Mouse (Mus musculus): ENCODE data around the gene Arpc5.
A peak's percentile ranks its signal among the peaks of the same experiment; 100 is the strongest.
"Not testable (repeated sequence)": the region's sequence is repeated elsewhere in the genome, so short reads cannot be mapped to it uniquely, and the experiment has no call there.

The Arpc5 gene

DNA sequence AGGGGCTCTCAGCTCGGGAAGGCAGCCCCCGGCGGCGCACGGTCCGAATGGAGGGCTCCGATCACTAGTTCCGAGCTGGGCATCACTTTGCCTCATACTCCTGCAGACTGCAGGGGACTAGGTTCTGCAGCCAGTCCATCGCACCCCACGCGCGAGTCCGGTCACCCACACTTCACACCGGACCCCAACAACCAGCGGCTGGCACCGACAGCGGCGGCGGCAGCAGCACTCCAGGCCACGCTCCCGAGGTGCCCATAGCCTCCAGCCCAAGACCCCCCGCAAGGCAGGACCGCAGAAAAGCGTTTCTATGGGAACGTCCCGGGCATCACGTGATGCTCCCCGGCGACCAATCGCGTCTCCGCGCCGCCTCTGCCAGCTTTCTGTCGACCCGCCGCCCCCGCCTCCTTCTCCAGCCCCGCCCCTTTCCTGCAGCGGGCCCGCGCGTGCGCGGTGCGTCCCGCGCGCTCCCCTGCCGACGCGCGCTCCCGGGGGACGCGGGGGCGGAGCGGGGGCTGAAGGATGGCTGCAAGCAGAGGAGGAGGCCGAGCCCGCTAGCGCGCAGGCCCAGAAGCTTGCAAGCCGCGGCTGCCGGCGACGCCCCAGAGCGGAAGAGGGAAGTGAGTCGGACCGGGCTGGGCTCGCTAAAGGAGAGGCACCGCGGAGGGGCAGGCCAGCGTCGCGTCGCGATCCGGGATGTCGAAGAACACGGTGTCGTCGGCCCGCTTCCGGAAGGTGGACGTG is at the start of gene Arpc5, which contains the start of gene Rgl1:
TSS of gene Arpc5 (plus strand) at position 511 of the 741 bp plus-strand sequence.
TSS of gene Rgl1 (minus strand) at position 320 of the 741 bp plus-strand sequence.
- peak; percentile 98 for DNase-seq (ENCODE audit: low read depth, low spot score)

DNA sequence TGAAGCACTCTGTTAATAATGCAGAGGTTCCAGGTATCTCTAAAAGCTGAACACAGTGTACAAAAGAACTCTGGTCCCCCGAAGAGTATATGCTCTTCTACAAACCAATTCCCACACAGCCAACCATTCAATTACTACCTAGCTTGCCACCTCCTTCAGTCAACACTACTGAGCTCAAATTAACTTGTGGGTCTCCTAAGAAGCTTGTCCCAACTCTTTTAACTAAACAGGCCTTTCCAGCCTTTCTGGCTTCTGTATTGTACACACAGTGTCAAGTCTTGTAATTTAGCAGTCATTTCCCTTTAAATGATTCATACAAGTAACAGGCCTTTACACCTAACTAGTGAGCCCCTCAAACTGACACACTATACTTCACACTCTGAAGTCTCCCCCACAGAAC is 49.0 kb upstream of the Arpc5 start:
- no peak for DNase-seq (ENCODE audit: low read depth, low spot score)

DNA sequence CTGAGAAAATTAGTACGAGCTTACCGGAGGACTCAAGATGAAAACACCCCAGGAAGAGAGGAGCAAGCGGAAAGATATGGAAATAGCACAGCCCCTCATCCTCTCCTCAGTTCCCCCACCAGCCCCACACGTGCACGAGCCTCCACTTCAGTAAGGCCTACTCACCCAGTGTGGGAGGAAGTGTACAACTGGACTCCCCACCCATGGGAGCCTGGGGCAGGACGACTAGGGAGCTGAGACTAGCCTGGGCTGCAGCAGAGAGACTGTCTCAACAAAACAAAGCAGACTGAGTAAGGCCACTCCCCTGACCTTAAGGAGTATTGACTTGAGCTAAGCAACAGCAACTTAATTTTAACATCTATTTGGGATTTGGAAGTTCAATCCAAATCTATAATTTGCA is 48.1 kb upstream of the Arpc5 start:
- DNase-seq (ENCODE audit: low read depth, low spot score), result no peak

DNA sequence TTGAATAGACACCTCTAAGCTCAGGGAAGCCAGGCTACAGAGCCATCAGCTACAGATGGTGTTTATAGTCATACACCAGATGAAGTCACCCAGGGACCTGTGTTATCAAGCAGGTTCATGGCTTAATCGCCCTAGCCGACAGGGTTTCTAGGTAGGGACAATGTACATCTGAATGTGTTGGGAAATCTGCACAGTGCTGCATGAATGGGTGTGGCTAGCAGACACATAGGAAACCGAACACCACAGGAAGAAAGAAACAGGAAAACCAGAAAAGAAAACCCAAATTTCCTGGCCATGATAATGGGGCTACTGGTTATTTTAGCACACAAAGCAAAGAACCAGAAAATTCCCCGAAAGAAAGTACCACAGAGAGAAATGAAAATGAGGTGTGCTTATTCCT is 45.4 kb upstream of the Arpc5 start:
- peak; percentile 15 for DNase-seq (ENCODE audit: low read depth, low spot score)

DNA sequence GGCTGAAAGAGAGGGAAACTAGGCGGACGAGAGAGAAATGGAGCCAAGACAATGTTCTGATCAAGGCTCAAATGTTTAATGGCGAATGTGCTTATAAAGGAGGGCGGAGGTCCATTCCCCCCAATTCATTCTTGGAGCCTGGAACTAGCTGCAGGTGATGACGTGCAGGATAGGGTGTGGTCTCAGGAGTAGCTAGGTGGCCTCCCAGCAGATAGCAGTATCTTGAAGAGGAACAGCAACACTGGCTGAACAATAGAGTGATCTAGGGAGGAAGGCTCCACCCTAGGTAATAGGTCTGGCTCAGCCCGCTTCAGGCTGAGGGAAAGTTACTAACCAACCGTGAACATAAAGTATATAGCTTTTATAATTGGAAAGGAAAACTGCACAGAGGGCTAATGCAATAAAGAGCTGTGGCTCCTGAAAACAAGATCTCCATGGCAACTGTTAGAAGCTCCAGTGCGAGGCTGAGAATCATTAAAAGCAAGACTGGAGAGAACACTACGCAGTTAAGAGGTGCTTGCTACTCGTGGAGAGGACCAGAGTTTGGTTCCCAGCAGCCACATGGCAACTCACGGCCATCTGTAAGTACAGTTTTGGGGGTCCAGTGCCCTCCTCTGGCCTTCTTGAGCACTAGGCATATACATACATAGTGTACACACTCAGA is 44.7 kb upstream of the Arpc5 start:
- DNase-seq (ENCODE audit: low read depth, low spot score), result peak; percentile 62

DNA sequence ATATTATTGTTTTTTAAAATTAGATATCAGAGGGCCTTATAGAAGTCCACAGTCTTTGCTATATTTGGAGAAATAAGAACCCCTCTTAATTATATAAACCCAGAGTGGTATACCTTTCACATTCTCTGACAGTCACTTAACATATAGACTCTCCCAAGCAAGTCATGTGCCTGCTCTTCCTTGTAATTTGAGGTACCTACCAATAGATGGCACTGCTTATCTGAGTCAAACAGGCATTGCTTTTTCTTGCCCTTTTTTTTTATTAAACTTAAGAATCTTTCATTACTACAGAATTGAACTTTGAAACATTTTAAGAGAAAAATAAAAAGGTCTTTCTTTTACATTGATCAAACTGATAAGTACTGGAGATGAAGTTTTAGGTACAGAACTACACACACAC is 42.1 kb upstream of the Arpc5 start:
- DNase-seq (ENCODE audit: low read depth, low spot score), result peak; percentile 60

DNA sequence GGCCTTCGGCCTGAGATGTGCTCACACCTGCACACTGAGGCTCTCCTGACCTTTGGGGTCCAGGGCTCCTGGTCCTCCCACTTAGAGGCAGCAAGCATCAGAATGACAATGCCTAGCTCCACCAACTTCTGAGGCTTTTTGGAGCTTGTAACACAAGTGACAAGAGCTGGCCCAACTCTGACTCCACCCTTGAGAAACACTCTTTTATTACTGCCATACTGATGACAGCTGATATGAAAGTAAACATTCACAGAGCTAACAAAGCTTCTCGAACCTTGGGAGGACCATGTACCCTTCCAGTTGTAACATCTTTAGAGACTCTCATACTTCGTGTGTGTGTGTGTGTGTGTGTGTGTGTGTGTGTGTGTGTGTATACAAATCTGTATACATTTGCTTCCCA is 40.2 kb upstream of the Arpc5 start:
- no peak for DNase-seq (ENCODE audit: low read depth, low spot score)

DNA sequence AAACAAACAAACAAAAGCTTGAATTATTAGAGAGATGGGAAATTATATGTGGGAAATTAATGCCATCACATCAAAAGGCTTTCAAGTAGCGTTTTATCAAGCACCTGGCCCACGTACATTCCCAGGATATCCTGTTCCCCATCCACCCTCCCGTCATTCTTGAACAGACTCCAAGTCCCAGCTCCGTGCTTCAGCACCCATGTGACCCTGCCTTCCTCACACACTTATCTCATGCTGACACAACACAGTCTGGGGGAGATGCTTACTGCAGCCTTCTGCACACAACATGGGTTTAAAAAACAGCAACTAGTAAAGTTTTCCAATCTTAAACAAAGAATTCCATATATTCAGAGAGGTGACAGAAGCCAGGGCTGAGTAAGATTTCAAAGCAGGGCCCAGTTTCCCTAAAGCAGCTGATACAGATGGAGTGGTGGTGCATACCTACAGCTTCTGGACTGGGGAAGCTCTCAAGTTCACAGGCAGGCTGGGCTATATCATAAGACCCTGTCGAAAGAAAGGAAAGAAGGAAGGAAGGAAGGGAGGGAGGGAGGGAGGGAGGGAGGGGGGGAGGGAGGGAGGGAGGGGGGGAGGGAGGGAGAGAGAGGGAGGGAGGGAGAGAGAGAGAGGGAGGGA is 38.6 kb upstream of the Arpc5 start:
- no peak for DNase-seq (ENCODE audit: low read depth, low spot score)

DNA sequence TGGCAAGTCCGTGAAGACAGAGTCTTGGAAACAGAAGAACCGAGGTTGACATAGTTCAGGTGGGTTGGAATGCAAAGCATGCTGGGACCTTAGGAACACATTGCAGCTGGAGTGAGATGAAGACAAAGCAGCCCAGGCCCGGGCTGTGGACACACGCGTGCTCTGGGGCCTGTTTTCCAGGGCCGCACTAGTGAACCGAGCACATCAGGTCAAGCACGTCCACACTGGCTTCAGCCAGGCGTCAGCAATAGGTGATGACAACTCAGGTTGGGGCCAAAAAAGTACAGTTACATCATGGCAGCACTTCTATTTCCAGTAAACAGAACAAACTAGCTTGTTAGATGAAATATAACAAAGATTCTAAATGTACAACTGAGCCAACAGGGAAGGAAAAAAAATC is 27.5 kb upstream of the Arpc5 start:
- no peak for DNase-seq (ENCODE audit: low read depth, low spot score)

DNA sequence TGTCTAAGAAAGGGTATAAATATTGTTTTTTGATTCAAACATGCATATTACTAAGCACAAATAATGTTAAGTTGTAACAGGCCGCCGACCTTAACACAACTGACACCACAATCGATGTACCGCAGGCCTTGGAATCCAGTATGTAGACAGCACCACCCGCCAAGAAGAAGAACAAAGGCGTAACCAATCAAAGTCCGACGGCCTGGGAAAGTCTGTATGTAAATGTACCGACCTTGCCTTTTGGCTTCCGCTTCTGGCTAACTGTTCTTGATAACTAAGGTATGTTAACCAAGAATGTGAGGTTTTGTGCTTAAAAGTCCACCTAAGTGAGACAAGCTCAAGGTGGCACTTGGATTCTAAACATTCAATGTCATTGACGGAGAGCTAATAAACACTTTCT is 27.0 kb upstream of the Arpc5 start:
- DNase-seq (ENCODE audit: low read depth, low spot score), result peak; percentile 45

DNA sequence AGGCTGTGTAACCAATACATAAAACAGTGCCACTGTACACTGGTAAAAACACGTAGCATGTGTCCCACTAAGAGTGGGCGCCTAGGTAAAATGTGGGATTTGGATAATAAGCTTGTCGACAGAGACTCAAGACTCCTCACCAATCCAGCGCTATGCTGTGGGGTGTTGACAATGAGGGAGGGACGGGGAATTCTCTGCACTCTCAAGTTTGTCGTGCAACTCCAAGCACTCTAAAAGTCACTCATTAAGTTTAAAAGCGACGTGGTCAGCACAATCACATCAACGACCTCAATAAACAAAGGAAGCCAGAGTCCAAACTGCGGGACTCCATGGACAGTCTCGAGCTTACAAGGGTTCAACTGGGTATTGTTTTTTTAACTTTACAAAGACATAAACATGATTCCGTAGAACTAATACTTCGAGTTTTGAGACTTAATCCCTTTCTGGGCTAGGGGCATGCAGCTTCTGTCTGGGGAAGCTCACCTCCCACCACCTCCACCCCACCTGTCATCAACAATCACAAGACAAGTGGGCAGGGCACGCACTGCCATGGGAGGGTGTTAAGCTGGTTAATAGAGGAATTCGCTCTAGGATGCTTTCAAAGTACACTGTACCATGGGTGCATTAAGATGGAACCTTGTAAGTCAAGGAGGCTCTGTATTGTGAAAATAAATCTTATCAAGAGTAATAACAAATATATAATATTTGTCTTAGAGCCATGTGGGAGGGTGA is 23.1 kb upstream of the Arpc5 start:
- DNase-seq (ENCODE audit: low read depth, low spot score), result no peak

DNA sequence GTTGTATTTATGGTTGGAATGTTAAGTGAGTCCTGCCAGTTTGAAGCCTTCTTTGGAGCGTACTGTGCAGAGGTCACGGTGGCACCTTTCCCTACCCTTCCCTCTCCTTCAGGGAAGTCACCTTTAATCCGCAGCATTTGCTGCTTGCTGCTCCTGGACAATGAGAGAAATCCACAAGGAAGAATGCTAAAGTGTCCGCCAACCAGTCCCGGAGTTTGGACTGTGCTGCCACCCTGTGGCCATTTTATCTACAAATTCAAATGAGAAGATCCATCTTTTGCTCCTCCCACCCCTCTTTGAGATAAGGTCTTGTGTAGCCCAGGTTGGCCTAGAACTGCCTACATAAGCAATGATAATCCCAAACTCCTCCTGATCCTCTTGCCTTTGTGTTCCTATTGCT is 19.9 kb upstream of the Arpc5 start:
- peak; percentile 90 for DNase-seq (ENCODE audit: low read depth, low spot score)

DNA sequence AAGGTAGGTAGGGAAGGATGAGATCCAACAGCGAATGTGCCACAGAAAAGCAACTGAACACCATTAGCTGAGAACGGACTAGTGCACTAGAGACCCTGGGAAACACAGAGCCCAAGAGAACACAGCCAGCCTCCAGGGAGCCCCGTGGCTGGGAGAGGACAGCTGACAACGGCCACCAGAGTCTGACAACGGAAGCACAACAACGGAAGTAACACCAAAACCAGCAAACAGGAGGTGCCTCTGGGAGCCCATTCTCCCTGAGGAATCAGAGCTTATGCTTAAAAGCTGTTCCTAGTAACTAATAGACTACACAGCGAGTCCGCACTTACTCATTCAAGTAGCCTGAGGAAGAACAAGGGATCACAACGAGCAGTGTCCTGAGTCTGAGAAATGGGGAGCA is 17.1 kb upstream of the Arpc5 start:
- DNase-seq (ENCODE audit: low read depth, low spot score), result no peak

DNA sequence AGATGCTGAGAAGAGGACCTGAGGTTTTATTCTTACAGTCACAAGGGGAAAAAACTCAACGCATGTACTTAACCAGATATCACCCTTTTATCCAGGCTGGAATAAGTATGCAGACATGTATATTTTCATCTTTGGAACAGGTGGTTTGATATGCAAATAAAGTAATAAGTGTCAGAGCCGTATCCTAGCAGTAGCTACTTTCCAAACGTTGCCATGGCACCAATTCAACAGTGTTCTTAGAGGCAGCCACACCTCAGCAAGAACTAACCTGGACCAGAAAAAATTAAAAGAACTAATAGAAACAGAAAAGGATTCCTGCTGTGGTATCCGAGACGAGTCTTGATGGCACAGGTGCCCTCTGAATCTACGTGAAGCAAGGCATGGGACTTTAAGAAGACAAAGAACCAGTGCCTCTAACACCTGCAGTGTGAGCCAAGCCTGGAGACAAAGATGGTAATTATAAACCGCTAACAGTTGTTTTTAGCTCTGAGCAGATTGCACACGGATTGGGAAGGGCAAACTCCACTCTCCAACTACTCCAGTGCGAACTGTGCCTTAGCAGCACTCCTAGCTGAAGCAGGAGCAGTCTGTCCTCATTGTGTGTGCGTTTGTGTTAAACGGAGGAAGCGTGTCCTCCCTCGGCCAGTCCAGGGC is 15.9 kb upstream of the Arpc5 start, which contains the start of gene Apobec4:
TSS of gene Apobec4 (plus strand) at position 240 of the 654 bp plus-strand sequence.
- DNase-seq (ENCODE audit: low read depth, low spot score), result no peak

DNA sequence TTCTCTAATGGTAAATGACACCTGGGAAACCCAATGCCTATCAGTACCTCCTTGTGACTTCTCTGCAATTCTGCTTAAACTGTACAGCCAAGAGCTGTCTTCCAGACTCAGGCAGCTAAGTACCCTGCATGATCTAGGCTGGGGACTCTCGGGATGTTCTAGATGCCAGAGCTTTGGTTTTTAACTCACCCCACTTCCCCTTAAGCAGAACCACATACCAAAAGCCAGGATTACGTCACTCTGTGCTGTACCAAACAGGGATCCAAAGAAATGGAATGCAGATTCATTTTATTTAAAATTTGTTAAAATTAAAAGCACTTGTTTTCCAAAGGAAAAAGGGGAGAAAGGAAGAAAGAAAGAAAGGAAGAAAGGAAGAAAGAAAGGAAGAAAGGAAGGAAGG is 4.6 kb upstream of the Arpc5 start:
- no peak for DNase-seq (ENCODE audit: low read depth, low spot score)

DNA sequence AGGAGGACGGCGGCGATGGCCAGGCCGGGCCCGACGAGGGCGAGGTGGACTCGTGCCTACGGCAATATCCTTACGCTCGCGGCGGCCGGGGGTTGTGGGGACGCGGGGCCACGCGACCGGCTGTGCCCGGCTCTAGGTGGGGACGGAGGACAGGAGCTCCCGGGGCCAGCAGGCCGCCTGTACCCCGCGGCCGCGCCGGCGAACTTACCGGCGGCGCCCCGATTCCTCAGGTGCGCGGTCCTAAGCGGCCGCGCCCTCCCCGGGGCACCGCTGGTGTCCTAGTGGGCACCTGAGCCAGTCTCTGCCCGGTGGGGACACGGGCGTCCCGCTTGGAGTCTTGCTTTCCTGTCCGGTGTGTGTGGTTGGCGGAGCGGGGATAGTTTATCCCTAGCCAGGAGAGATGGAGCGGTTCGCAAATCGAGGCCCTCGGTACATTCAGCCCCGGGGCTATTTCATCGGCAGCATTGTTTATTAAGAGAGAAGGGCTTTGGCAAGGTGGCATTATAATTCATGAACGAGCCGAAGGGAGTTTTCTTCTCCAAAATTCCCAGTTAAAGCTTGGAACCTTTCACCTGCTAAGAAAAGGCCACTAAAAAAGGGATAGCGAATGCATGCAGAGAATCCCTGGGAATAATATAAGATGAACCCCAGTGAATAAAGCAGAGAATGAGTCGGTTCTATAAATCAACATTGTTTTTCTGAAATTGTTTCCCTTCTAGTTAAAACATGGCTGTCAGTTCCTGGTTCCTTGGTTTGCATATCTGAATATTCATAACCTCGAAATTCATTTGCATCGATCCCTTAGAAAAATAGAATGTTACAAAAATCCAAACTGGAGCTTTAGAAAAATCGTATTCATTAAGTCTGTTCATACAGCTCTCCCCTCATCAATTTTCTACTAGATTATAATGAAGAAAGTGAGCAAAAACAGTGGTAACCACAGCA is 734 bp downstream of the Arpc5 start:
- DNase-seq (ENCODE audit: low read depth, low spot score), result peak; percentile 36

DNA sequence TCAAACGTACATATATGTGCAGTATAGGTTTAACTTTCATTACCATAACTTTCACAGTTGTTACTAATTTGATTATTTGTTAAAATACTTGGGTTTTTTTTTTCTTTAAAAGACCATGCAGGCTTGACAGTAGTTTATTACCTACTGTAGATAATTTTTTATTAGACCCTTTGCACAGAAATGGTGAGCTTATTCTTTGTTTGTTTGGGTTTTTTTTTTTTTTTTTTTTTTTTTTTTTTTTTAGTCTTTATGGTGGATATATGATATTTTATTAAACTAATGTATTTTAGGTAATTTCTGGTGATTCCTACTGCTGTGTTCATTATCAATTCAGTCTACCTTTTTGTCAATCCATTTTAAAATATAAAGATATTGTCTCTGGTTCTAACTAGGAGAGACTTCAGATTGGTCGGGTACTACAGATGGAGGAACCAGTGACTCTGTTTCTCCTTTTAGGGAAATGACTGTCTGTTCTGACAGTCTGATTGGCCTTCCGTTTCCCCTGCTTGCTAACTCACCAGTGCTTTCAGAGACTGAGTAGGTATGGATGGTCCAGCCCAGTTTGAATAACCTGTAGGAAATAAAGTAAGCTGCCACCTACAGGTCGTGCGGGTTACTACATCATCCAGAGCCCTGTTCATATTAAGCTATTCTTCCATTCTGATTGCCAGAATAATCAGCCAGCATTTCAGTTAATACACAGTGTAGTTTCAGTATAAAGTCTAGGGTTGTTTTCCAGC is 1.6 kb downstream of the Arpc5 start:
- DNase-seq (ENCODE audit: low read depth, low spot score), result peak; percentile 92

DNA sequence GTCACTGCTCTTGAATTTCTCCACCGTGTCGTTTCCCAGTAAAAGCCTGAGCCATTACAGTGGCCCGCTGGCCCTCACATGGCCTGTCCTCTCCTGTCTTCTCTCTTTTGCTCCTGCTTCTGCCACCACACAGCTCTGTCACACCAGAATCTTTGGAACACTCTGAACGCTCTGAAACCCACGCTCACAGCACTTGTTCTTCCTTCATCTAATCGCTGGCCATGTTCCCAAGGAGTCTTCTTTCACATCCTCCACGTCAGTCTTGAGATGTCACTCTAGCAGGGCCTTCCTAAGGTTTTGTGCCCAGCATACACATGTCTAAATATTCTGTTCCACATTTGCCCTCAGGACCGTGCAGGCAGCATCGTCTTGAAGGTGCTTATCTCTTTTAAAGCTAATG is 4.7 kb downstream of the Arpc5 start:
- no peak for DNase-seq (ENCODE audit: low read depth, low spot score)

DNA sequence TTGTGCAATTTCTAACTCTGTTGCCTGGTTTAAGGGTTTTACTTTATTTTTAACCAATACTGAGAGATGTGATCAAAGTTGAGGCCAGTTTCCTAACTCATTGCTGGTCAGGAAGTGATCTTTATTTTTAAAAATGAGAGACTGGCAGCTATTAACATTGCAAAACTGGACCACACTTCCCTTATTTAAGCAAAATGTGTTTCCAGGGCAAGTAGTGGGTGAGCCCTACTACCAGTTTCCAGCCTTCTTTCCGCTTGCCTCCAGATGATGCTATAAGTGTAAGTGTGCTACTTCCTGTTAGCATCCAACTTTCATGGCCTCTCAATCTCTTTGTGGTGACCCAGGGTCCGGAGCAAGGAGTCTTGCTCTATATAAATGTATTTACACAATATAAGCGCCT is 8.3 kb downstream of the Arpc5 start:
- not testable (repeated sequence) for DNase-seq (ENCODE audit: low read depth, low spot score)

Data from ZHBTc4 (cell line).